Mouse (Mus musculus) C2C12 (cell line): ENCODE results near the gene Nprl2.

Experiments
- CEBPB ChIP-seq: IDR thresholded peaks from one replicate; pipeline ENCODE4 v1.6.1; 2011; ENCODE audit warnings: low read depth, mild to moderate bottlenecking, control low read depth, moderate library complexity
- CTCF ChIP-seq: IDR thresholded peaks from one replicate; pipeline ENCODE4 v1.5.1; 2011; ENCODE audit not compliant: control insufficient read depth, insufficient read depth, insufficient read length
- MAX ChIP-seq: IDR thresholded peaks from one replicate; pipeline ENCODE4 v1.6.1; 2011; ENCODE audit warnings: mild to moderate bottlenecking, control low read depth
- MYOD1 ChIP-seq: IDR thresholded peaks from one replicate; pipeline ENCODE4 v1.6.1; 2011; ENCODE audit warnings: low read depth; ENCODE audit not compliant: control insufficient read depth, insufficient read length
- MYOG ChIP-seq: IDR thresholded peaks from one replicate; pipeline ENCODE4 v1.6.1; 2011; ENCODE audit not compliant: control insufficient read depth, insufficient read length; ENCODE audit errors: extremely low read depth
- USF1 ChIP-seq: IDR thresholded peaks from one replicate; pipeline ENCODE4 v1.6.1; 2011; ENCODE audit warnings: low read depth, mild to moderate bottlenecking, control low read depth, moderate library complexity

DNA sequence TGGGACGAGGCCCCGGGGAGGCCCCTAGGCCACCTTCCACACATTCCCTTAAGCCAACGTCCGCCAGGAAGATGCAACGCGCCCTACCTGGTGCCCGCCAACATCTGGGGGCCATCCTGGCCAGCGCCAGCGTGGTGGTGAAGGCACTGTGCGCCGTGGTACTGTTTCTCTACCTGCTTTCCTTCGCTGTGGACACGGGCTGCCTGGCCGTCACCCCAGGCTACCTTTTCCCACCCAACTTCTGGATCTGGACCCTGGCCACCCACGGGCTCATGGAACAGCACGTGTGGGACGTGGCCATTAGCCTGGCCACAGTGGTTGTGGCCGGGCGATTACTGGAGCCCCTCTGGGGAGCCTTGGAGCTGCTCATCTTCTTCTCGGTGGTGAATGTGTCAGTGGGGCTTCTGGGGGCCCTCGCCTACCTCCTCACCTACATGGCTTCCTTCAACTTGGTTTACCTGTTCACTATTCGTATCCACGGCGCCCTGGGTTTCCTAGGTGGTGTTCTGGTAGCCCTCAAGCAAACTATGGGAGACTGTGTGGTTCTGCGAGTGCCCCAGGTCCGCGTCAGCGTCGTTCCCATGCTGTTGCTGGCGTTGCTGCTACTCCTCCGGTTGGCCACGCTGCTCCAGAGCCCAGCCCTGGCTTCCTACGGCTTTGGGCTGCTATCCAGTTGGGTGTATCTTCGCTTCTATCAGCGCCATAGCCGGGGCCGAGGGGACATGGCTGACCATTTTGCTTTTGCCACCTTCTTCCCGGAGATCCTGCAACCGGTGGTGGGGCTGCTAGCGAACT lies 7.4 kb upstream of the Nprl2 start:
- TF ChIP-seq CTCF, result no peak
- no peak for TF ChIP-seq MAX
- no peak for TF ChIP-seq USF1
- TF ChIP-seq MYOG, result no peak
- TF ChIP-seq MYOD1, result no peak
- TF ChIP-seq CEBPB, result no peak
